Mouse (Mus musculus) heart, embryonic 11.5 days (tissue): Measurements from ENCODE around the gene Dbnl. TPM values are rescaled to one million over a fixed set of nuclear protein-coding genes. Genes with fewer than 3 reads are reported as not detected.

Experiments
- ATAC-seq: fragments of 200-750 bp; cut with Nextera tagmentation; replicated peaks from 2 replicates; pipeline ENCODE4 v1.8.0; 2017; ENCODE audit warnings: moderate library complexity; ENCODE audit not compliant: insufficient number of reproducible peaks, low FRiP score, low TSS enrichment
- H3K27ac ChIP-seq: fragments of 300-500 bp; sonication (generic); 2 replicates; pipeline ENCODE4 v1.5.1; 2014; ENCODE audit warnings: mild to moderate bottlenecking, low read depth, low read length
- H3K27me3 ChIP-seq: fragments of 300-500 bp; sonication (generic); 2 replicates; pipeline ENCODE4 v1.6.1; 2014; ENCODE audit warnings: mild to moderate bottlenecking, low read length, mixed read lengths; ENCODE audit not compliant: control insufficient read depth, insufficient read depth
- H3K36me3 ChIP-seq: fragments of 300-500 bp; sonication (generic); 2 replicates; pipeline ENCODE4 v1.6.1; 2014; ENCODE audit warnings: mild to moderate bottlenecking, low read length, moderate library complexity, mixed read lengths; ENCODE audit not compliant: control insufficient read depth, insufficient read depth
- H3K4me1 ChIP-seq: fragments of 300-500 bp; sonication (generic); 2 replicates; pipeline ENCODE4 v1.6.1; 2014; ENCODE audit warnings: low read length; ENCODE audit not compliant: control insufficient read depth, insufficient read depth
- H3K4me2 ChIP-seq: fragments of 300-500 bp; sonication (generic); 2 replicates; pipeline ENCODE4 v1.6.1; 2014; ENCODE audit warnings: mild to moderate bottlenecking, moderate library complexity
- H3K4me3 ChIP-seq: fragments of 300-500 bp; sonication (generic); 2 replicates; pipeline ENCODE4 v1.5.1; 2014; ENCODE audit warnings: low read depth, low read length
- H3K9ac ChIP-seq: fragments of 300-500 bp; sonication (generic); 2 replicates; pipeline ENCODE4 v1.6.1; 2014; ENCODE audit warnings: mild to moderate bottlenecking, low read depth, low read length, moderate library complexity
- H3K9me3 ChIP-seq: fragments of 300-500 bp; sonication (generic); replicated peaks from 2 replicates; pipeline ENCODE4 v1.6.1; 2016; ENCODE audit warnings: low read length; ENCODE audit not compliant: control insufficient read depth
- WGBS: fragments of 180-500 bp; shearing (Covaris S2); extraction: QIAGEN DNeasy Blood & Tissue Kit; methylation state at CpG from one replicate; pipeline ENCODE4 v1.1.7; 2014; ENCODE audit not compliant: insufficient replicate concordance; 5-methylcytosine and 5-hydroxymethylcytosine counted together
- polyA plus RNA-seq: library from polyadenylated mRNA; unstranded; fragments of >200 nt; fragmentation: Nextera tagmentation; extraction: Ambion mirVana; gene quantifications from 2 replicates; pipeline ENCODE4 v1.2.1, GENCODE M21; 2014

Dbnl gene
- polyA plus RNA-seq, result 88.3 and 90.3 TPM in 2 replicates

- Histone ChIP-seq H3K4me3 (peak within 1 kb of the TSS; percentile 87), H3K9ac (peak within 1 kb of the TSS; percentile 95), H3K27ac (peak within 1 kb of the TSS; percentile 95), H3K36me3 (peaks cover 4% of the 10 kb centered on the region; the same call in 1 of the 2 replicates), H3K9me3 (no peaks in the 10 kb centered on the region), H3K27me3 (no peaks in the 10 kb centered on the region), H3K4me2 (peak within 1 kb of the TSS; percentile 96), H3K4me1 (peaks cover 17% of the 10 kb centered on the region)
- ATAC-seq, result peak; percentile 94
- under 1% methylated on average over 74 of the region's 74 CpGs for WGBS
These were observed at the start of gene Dbnl for GRCm38 (mm10) chr11:5788056-5789014. Gene Dbnl (plus strand): TSS chr11:5788488.

- Histone ChIP-seq H3K4me2 (no peak overlapping the region), H3K9me3 (no peaks in the 10 kb centered on the region), H3K4me1 (peaks cover 27% of the 10 kb centered on the region), H3K36me3 (no peaks in the 10 kb centered on the region), H3K4me3 (no peak overlapping the region), H3K27me3 (no peaks in the 10 kb centered on the region), H3K27ac (no peak overlapping the region), H3K9ac (no peak overlapping the region)
- ATAC-seq, result no peak
- WGBS, result 63% methylated on average over 5 of the region's 5 CpGs
These were observed 49.2 kb upstream of the Dbnl start for GRCm38 (mm10) chr11:5738888-5739632.

GRCm38 (mm10) chr11:5739846-5740245 is 48.4 kb upstream of the Dbnl start:
- ATAC-seq, result no peak
- peak overlapping the region; percentile 92 for H3K4me3 ChIP-seq

GRCm38 (mm10) chr11:5740599-5740964 is 47.7 kb upstream of the Dbnl start:
- Histone ChIP-seq H3K9me3 (no peaks in the 10 kb centered on the region), H3K27ac (peak overlapping the region; percentile 96), H3K36me3 (no peaks in the 10 kb centered on the region), H3K4me3 (peak overlapping the region; percentile 92), H3K4me1 (peaks cover 14% of the 10 kb centered on the region), H3K27me3 (no peaks in the 10 kb centered on the region), H3K9ac (peak overlapping the region; percentile 97), H3K4me2 (peak overlapping the region; percentile 82)
- WGBS, result under 1% methylated on average over 26 of the region's 26 CpGs
- ATAC-seq, result peak; percentile 43

More at GRCm38 (mm10) chr11:5739846-5740245, 48.4 kb upstream of the Dbnl start:
- Histone ChIP-seq H3K4me1 (peaks cover 19% of the 10 kb centered on the region), H3K9ac (peak overlapping the region; percentile 59), H3K27me3 (no peaks in the 10 kb centered on the region), H3K4me2 (peak overlapping the region; percentile 82), H3K27ac (no peak overlapping the region; the same call in 1 of the 2 replicates), H3K9me3 (no peaks in the 10 kb centered on the region), H3K36me3 (no peaks in the 10 kb centered on the region)
- 67% methylated on average over 3 of the region's 3 CpGs for WGBS

GRCm38 (mm10) chr11:5740965-5741627 is 47.2 kb upstream of the Dbnl start:
- peak overlapping the region; percentile 82 for H3K4me2 ChIP-seq
- H3K27ac ChIP-seq, result peak overlapping the region; percentile 96
- no peaks in the 10 kb centered on the region for H3K9me3 ChIP-seq
- under 1% methylated on average over 42 of the region's 50 CpGs for WGBS
- no peaks in the 10 kb centered on the region for H3K36me3 ChIP-seq
- H3K4me3 ChIP-seq, result peak overlapping the region; percentile 92
- peaks cover 14% of the 10 kb centered on the region for H3K4me1 ChIP-seq
- no peaks in the 10 kb centered on the region for H3K27me3 ChIP-seq
- ATAC-seq, result peak; percentile 94
- peak overlapping the region; percentile 97 for H3K9ac ChIP-seq

- ATAC-seq, result no peak
- Histone ChIP-seq H3K4me2 (no peak overlapping the region; the same call in 1 of the 2 replicates), H3K4me1 (peaks cover 14% of the 10 kb centered on the region), H3K9me3 (no peaks in the 10 kb centered on the region), H3K9ac (no peak overlapping the region), H3K27me3 (no peaks in the 10 kb centered on the region), H3K4me3 (no peak overlapping the region), H3K36me3 (no peaks in the 10 kb centered on the region), H3K27ac (no peak overlapping the region)
- WGBS, result 63% methylated on average over 7 of the region's 7 CpGs
These were observed 46.2 kb upstream of the Dbnl start for GRCm38 (mm10) chr11:5742106-5742505.

GRCm38 (mm10) chr11:5744951-5745350 is 43.3 kb upstream of the Dbnl start:
- Histone ChIP-seq H3K27ac (no peak overlapping the region), H3K27me3 (no peaks in the 10 kb centered on the region), H3K4me2 (no peak overlapping the region), H3K9me3 (no peaks in the 10 kb centered on the region), H3K4me3 (no peak overlapping the region), H3K9ac (no peak overlapping the region), H3K36me3 (no peaks in the 10 kb centered on the region), H3K4me1 (no peaks in the 10 kb centered on the region; the same call in 1 of the 2 replicates)
- ATAC-seq, result no peak
- WGBS, result 70% methylated on average over 2 of the region's 2 CpGs

GRCm38 (mm10) chr11:5753755-5754154 is 34.5 kb upstream of the Dbnl start:
- Histone ChIP-seq H3K9me3 (no peaks in the 10 kb centered on the region; the same call in 1 of the 2 replicates), H3K36me3 (no peaks in the 10 kb centered on the region; the same call in 1 of the 2 replicates), H3K27ac (0 out of 2 replicates have a peak overlapping the region, but pooled peaks have one; percentile 15), H3K4me2 (no peak overlapping the region), H3K4me1 (no peaks in the 10 kb centered on the region), H3K4me3 (no peak overlapping the region), H3K27me3 (no peaks in the 10 kb centered on the region), H3K9ac (no peak overlapping the region)
- ATAC-seq, result no peak
- 71% methylated on average over 2 of the region's 2 CpGs for WGBS
